Mouse (Mus musculus): ENCODE data around the gene Ppp2r5b. TPM values are rescaled to one million over a fixed set of nuclear protein-coding genes. Genes with fewer than 3 reads are reported as not detected.

Ppp2r5b gene
- total RNA-seq, 1 experiment from 2014 or later = 64.8 TPM

DNA sequence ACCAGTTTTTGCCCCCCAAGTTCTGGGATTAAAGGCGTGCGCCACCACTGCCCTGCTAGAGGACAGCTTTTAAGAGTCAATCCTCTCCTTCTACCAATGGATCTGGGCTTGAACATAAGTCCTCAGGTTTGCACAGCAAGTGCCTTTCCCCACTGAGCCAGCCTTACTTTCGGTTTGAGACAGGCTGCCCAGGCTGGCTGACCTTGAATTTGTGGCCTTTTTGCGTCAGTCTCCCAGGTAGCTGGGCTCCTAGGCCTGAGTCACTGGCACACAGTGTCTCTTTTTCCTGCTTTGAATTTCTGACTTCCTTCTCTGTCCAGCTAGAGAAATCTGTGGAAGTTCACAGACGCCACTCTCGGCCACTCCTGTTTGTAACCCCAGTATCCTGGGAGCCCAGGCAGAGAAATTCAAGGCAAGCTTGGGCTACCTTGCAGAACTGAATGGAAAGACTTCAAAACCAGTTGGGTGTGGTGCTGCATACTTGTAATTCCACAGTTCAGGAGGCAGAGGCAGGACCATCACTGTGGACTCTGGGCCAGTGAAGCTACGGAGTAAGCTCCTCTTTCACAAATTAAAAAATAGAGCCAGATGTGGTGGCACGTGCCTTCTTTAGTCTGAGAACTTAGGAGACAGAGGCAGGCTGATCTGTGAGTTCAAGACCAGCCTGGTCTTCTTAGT is 34.3 kb upstream of the Ppp2r5b start:
- DNase-seq = peak; percentile 78

DNA sequence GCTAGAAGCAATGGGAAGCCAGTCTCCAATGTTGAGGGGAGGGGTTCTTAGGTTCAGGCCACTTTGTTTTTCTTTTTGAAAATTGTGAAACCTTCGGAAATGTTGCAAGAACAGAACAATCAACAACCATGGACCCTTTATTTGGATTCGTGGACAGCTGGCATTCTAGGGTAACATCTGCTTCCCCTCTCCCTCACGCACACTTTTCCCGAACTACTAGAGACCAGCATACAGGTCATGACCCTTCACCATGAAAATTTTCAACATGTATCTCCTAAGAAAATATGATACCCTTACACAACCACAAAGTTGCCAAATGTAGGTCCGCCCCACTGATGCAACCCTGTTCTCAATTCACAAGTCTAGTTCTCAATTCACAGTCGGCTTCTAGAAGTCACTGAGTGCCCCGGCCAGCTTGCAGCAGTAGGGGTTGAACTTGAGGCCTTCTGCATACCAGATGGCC is 33.0 kb upstream of the Ppp2r5b start:
- peak; percentile 50 for DNase-seq

DNA sequence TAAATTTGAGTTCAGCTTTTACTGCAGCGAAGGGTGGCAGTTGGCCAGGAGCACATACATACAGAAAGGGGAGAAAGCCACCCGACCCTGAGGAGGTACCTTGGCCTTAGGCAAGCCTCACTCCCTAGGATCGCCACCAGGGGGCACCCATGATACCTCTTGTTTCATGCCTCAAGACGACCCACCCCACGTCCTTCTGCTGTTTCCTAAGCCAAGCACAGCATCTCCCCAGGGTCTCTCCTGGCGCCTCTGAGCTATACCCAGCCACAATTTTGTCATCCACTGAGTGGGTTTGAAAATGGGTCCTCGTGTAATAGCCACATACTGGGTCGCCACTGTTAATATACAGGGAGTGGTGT is 32.5 kb upstream of the Ppp2r5b start:
- DNase-seq = peak; percentile 92

DNA sequence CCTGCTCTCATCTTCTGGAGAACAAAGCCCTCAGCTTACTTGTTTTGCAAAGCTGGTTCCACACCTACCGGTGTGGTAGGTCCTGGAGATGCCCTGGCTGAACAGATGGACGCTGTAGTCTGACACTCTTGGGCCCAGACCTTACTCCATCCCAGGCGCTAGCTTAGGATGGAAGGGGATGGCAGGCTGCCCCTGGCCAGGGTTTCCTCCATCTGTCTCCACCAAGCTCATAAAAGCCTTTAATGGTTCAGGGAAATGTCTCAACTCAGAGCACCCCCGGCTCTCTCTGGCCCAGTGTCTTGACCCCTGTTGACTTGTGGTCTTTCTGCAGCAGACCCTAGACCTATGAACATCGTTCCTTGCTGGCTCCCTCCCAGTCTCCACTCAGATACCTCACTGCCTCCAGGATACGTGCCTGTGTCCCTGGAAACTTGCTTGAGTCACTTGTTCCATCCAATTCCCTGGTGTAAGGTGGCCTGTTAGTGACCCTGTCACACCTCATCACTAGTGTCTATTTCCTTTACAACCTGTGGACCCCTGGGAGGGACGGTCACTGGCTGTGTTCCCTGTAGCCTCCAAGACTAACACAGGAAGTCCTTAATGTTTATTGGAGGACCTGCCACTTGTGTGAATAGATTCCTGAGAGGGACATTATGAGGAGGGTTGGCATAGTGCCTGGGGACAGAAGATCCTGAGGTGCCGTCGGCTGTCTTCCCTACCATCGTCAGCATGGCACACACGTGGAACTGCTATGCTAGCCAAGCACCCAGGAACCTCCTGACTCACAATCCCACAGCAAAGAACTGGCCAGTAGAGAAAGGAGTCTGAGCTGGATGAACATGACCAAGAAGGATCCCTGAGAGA is 31.9 kb upstream of the Ppp2r5b start:
- no peak for DNase-seq

DNA sequence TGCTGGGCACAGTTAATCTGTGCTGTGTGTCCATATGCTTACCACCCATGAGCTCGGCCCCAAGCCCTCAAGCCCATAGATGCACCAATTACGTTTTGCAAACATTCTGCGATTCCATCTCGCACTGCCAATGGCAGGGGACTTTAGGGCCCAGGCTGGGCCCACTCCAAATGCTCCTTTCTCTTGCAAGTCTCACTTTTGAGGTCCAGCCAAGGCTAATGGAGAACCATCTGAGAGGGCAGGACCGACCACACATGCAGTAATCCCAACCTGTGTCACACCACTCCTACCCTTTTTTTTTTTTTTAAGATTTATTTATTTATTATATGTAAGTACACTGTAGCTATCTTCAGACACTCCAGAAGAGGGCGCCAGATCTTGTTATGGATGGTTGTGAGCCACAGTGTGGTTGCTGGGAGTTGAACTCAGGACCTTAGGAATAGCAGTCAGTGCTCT is 30.1 kb upstream of the Ppp2r5b start:
- DNase-seq = no peak

DNA sequence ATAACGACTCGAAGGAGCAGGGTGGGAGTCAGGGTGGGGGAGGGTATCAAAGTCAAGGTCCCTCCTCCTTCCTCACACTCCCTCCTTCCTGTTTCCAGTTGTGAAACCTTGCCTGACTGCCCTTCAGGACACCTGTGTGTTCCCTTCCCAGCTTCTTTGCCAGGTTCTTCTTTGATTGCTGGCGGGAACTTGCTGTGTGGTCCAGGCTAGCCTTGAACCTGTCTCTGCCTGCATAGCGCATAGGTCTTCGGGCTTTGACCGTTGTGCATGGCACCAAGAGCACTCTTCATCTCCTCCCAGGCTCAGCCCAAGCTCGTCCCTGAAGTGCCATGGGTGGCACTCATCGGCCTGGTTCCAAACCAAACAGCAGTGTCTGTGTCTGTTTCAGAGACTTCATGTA is 29.3 kb upstream of the Ppp2r5b start:
- DNase-seq = no peak

DNA sequence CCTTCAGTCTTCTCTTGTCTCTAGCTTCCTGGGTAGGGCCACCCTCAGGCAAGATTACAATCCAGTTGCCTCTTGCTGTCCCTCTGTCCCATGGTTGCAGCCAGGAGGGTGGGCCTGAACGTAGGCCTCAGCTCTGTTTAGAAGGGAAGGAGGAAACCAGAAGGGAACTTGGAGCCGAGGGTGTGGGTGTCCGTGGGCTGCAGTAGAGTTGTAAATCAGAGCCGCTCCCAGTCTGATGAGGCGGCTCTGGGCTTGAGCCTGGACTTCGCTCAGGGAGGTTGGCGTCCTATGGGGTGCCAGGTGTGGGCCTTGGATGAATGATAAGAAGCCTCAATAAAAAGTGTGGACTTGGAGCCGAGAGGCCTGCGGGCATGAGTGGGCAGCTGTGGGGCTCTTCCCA is 28.5 kb upstream of the Ppp2r5b start:
- DNase-seq = no peak

DNA sequence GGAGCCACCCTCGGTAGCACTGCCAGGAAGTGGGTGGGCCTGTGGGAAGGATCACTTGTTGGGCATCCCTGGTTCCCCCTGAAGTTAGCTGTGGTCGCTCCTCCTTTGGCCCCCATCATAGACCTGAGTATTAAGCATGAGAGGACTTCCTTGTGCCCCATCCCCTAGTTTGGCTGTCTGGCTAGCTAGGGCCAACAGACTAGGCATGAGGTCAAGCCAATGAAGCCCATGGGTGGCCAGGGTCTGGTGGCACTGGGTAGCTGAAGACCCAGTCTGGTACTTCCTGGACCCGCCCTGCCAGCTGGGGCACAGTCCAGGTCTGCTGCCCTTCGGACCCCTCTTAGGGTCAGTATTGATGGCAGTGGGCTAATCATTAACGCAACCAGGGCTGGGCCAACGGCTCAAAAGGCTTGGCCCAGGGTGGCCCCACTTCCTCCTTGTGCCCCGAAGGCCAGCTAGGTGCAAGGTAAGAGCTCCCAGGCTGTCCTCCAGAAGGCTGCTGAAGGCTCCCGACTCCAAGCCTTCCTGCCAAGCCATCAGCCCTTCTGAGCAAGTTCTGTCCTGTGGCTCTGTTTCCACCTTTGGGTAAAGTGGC is 27.3 kb upstream of the Ppp2r5b start:
- DNase-seq = no peak

DNA sequence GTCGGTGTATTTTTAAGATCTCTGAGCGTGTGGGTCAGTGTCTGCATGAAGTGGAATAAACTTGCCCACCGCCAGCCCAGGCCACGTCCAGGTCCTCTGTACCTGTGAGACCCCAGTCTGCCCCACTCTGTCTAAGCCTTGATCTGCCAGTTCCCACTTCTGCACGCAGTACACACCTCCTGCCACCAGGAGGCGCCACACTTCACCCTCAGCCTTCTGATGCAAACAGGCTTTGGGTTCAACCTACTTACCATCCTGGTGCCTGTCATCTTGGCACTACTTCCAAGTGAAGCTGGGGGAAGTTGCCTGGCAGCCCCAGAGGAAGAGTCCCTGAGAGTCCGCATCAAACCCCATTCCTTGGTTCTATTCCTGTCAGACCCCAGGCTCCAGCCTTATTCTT is 26.6 kb upstream of the Ppp2r5b start:
- DNase-seq = peak; percentile 89

DNA sequence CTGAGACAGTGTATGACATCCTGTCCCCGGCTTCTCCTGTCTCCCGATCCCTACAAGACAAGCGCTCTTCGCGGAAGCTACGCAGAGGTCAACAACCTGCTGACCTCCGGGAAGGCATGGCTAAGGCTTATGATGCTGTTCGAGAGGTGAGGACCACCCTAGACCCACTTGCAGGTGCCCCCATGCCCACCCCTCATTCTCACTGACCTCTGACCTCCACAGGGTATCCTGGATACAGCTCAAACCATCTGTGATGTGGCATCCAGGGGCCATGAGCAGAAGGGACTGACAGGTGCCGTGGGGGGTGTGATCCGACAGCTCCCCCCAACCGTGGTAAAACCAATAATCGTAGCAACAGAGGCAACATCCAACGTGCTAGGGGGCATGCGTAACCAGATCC is 25.7 kb upstream of the Ppp2r5b start:
- DNase-seq = no peak

DNA sequence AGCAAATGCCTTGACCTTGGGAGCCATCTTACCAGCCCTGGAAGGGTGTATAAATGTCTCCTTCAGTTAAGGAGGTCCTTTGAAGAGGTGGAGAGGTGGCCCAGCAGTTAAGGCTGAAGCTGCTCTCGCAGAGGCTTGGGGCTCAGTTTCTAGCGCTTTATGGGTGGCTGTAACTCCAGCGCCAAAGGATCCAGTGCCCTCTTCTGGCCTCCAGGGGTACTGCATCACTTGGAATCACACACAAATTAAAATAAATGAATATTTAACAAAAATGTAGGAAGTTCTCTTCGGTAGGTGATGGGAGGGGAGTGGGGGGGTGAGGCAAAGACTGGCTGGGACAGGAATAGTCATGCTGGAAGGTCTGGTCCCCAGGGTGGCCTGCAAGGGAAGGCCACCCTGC is 25.3 kb upstream of the Ppp2r5b start:
- DNase-seq = no peak

DNA sequence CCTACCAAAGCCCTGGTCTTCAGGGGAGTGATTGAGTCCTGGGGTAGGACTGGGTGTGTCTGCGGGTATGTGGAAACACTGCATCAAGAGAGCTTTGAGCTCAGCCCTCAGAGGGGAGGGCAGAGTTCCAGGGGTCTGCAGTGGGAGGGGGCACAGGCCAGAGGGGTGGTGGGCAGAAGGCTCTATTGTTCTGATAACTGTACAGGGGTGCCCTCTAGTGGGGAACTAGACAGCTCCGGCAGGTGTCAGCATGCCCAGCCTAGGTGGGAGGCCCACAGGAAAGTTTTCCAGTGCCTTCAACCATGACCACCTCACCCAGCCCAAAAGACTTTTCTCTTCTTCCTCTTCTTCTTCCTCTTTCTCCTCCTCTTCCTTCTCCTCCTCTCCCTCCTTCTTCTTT is 24.8 kb upstream of the Ppp2r5b start:
- DNase-seq = no peak

DNA sequence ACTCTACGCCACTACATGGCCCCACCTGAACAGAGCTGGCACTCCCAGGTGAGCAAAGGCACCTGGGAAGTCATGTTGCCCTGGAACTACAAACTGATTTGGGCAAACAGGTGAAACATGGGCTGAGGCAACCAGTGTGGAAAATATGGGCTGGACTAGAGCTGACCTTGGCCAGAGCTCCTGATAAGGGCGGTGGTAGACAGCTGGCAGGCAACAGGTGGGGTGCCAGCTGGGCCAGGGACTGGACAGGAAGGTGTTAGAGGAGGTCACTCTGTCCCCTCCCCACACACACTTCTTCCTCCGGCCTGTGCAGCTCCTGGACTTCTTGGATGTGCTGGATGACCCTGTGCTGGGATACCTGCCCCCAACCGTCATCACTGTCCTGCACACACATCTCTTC is 17.3 kb upstream of the Ppp2r5b start:
- no peak for DNase-seq

DNA sequence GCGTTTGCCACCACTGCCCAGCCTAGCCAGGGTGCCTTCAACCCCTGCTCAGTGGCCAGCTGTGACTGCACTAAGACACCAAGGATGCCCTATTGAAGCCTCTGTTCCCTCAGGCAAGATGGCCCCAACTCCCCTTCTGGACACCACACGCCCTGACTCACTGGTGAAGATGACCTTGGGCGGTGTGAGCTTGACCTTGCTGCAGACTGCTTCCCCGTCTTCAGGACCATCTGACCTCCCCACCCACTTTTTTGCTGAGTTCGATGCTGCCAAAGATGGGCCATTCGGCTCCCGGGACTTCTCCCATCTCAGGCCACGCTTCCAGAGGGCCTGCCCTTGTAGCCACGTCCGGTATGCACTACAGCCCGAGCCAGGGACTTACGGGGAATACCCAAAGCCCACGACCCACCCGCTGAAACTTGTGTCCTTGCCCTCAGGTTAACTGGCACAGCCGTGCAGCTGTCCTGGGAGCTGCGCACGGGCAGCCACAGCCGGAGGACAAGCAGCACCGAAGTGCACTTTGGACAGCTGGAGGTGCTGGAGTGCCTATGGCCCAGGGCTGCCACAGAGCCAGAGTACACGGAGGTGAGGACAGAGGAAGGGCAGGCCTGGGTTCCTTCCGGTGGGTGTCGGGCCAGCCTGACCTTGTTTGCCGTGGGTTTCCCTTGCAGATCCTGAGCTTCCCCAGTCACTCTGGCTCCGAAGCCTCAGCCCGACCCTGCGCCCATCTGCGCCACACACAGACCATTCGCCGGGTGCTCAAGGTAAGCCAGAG is 12.0 kb upstream of the Ppp2r5b start:
- DNase-seq = peak; percentile 68

DNA sequence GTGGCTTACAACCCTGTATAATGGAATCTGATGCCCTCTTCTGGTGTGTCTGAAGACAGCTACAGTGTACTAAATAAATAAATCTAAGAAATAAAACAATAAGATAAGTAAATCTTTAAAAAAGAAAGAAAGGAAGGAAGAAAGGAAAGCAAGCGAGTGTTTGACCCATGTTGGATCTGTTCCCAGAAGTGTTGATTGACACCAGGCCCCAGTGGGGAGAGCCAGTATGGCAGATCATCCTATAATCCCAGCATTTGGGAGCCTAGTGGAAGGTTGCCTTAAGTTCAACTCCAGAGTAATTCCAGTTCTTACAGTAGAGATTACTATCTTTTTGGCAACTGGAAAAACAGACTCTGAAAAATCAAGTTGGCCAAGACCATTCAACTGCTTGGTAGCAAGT is 10.1 kb upstream of the Ppp2r5b start:
- no peak for DNase-seq

DNA sequence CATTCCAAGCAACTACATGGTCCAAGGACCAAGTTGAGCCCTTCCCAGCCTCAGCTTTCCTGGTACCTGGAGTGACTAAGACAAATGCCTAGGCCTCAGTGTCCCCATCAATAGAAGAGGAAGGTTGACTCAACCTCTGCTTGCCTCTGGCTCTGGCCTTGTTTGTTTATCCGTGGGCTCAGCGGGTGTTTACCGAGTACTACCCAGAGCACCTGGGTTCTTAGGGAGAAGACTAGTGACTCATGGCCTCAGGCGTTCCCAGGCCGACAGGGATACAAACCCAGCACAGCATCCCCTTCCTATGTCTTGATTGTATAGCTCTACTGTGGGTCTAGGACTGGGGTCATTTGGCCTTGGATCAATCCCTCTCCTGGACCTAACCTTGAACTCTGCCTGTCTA is 7.6 kb upstream of the Ppp2r5b start:
- DNase-seq = no peak

DNA sequence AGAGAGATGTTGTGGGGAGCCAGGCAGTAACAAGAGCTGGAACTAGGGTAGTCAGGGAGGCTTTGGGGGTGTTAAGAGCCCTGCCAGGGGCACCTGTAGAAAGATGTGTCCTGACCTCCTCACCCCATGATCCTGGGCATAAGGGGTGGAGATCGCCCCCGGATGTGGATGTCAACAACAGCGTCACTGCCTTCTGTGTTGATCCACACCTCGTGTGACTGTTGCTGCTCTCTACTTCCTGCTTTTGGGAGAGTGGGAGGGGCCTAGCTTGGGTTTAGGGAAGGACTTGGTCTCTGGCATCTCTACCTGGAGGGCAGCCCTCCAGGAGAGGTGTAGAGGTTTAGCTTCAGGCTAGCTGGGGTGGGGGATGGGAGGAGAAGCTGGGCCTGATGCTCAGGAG is 6.6 kb upstream of the Ppp2r5b start:
- peak; percentile 80 for DNase-seq

DNA sequence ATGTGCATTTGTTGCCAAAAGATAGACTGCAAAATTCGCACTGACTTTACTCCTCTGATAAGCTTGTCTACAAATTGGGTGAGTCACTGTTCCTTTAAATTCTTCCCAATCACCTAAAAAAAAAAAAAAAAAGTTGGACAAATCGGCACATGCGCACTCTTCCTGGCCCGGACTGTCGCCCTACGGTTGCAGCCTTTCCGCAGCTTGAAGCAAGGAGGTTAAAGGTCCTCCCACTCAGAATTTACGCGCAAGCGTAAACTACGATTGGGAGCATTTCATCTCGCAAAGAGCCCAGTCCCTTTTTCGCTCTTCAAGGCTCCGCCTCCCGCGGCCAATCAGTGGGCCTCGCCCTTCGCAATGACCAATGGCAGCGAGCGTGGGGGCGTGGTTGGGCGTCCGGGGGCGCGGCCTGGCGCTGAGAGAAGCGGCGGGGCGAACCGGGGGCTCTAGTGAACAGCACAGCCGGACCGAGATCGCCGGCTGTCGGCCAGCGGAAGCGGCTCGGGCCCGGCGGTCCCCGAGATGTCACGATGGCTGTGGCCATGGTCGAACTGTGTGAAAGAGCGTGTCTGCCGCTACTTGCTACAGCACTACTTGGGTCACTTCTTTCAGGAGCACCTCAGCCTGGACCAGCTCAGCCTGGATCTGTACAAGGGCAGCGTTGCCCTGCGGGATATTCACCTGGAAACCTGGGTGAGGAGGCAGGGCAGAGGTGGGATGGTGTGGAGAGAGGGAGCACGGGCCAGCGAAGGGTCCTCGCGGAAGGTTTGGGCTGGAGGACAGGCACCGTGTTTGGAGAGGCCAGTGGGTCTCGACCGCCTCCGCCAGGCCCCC is 5.8 kb upstream of the Ppp2r5b start, which contains the start of gene Atg2a:
Gene Atg2a, plus strand, starts transcription at position 395 of the 834 bp plus-strand sequence.
- DNase-seq = peak; percentile 99

DNA sequence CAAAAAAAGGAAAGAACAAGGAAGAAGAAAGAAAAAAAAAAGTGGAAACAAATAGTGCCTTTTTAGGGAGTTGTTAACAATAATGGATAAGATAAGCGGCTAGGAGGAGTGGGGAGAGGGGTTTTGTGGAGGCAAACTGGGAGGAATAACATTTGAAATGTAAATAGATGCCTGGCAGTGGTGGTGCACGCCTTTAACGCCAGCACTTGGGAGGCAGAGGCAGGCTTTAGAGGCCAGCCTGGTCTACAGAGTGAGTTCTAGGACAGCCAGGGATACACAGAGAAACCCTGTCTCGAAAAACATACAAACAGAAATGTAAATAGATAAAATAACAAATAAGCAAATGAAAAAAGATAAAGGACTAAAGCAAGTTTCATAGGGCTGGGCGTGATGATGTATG is 5.1 kb upstream of the Ppp2r5b start:
- no peak for DNase-seq

DNA sequence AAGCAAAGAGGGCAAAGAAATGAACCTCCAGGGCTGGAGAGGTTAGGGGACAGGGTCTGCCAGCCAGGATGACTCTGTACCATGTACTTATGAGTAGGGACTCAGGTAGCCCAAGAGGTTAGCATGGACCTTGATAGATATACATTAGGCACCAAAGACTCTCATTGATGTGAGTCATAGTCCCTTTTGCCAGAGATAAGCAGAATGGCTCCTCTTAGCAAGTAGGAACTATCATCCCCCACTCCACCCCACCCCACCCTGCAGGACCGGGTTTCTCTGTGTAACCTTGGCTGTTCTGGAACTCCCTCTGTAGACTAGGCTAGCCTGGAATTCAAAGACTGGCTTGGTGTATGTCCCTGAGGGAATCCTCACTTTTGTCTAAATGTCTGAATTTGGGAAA is 4.5 kb upstream of the Ppp2r5b start:
- no peak for DNase-seq

DNA sequence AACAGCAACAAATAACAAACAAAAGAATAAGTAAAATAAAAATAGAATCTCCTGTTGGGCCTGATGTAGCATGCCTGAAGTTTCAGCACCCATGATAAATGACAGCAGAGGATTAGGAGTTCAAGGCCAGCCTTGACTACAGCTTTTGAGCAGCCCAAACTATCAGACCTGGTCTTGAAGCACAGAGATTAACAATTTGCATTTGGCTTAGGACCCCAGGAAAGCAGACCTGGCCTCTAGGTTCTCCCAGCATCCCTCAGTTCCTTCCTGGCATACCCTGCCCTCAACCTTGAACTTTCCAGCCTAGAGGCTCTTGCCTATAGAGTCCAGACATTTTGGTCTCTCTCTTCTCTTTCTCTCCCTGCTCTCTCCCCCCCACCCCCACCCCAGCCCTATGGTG is 3.1 kb upstream of the Ppp2r5b start:
- DNase-seq = no peak

DNA sequence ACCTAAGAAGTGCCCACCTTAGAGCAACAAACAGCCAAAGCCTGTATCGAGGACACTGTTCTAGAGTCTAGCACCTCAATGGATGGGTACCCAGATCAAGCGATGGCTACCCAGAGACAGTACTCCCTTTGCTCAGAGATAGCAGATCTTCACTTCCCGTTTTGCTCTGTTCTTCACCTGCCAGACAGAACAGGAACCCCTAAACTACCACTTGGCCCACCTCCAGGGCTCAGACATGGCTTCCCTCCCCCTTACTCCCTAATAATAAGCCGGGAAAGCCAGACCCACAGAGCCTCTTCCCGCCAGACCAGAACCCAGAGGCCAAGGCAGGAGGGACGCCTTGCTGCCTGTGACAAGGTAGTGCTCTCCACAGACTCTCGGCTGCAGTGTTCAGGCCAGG is 1.2 kb upstream of the Ppp2r5b start:
- no peak for DNase-seq
